Mouse (Mus musculus): ENCODE measurements around the gene Gm20388.

GRCm38 (mm10) chr8:120213939-120214338, 303.3 kb downstream of the Gm20388 start:
- TF ChIP-seq POLR2A (IDR thresholded peaks at IDR 0.05; ENCODE audit: low read depth, low read length) (no peak), CTCF (conservative IDR thresholded peaks at IDR 0.05; ENCODE audit: insufficient read depth, insufficient read length, low read depth, low read length) (no peak)

All from kidney, adult 2 months (tissue).